Mouse (Mus musculus) MEL (cell line): ENCODE data around the gene Xpo4. TPM values are rescaled to one million over a fixed set of nuclear protein-coding genes. Genes with fewer than 3 reads are reported as not detected.

Experiments
- DNase-seq: peaks from one replicate; pipeline ENCODE4 v3.0.0; 2011; ENCODE audit warnings: low read depth, low spot score
- H3K27ac ChIP-seq: 2 replicates; pipeline ENCODE4 v1.5.1; 2012; ENCODE audit warnings: low read depth, mild to moderate bottlenecking, control low read depth, low read length, moderate library complexity; ENCODE audit not compliant: control insufficient read depth
- H3K27me3 ChIP-seq, 2 experiments: fragments of 150-350 bp in 1 of 2; sonication (generic) in 1 of 2; 2 replicates each; pipeline ENCODE4 v1.6.1; 2012; ENCODE audit warnings: low read length in 2 of 2, mild to moderate bottlenecking in 2 of 2, improper control_type of control experiment in 1 of 2, moderate library complexity in 1 of 2; ENCODE audit not compliant: insufficient read depth in 2 of 2, control insufficient read depth in 1 of 2
- H3K36me3 ChIP-seq, 2 experiments: 2 replicates each; pipeline ENCODE4 v1.6.1; 2012 to 2014; ENCODE audit warnings: low read length in 2 of 2, improper control_type of control experiment in 1 of 2, inconsistent platforms in 1 of 2, mild to moderate bottlenecking in 1 of 2; ENCODE audit not compliant: insufficient read depth in 2 of 2, control insufficient read depth in 1 of 2
- H3K4me1 ChIP-seq, 2 experiments: fragments of 150-350 bp in 1 of 2; sonication (generic) in 1 of 2; 2 replicates each; pipeline ENCODE4 v1.6.1; 2012; ENCODE audit warnings: low read length in 2 of 2, improper control_type of control experiment in 1 of 2, mild to moderate bottlenecking in 1 of 2; ENCODE audit not compliant: insufficient read depth in 2 of 2, control insufficient read depth in 1 of 2
- H3K4me3 ChIP-seq, 2 experiments: fragments of 150-350 bp in 1 of 2; sonication (generic) in 1 of 2; 2 replicates each; pipeline ENCODE4 v1.5.1; 2012; ENCODE audit warnings: low read depth in 2 of 2, low read length in 2 of 2, mild to moderate bottlenecking in 2 of 2, moderate library complexity in 2 of 2, control low read depth in 1 of 2, improper control_type of control experiment in 1 of 2; ENCODE audit not compliant: control insufficient read depth in 1 of 2, insufficient read depth in 1 of 2
- H3K79me2 ChIP-seq: 2 replicates; pipeline ENCODE4 v1.6.1; 2012; ENCODE audit warnings: mild to moderate bottlenecking, low read length, moderate library complexity; ENCODE audit not compliant: control insufficient read depth, poor library complexity, insufficient read depth
- H3K9ac ChIP-seq: 2 replicates; pipeline ENCODE4 v1.6.1; 2012; ENCODE audit warnings: low read depth, mild to moderate bottlenecking, control low read depth, low read length, moderate library complexity; ENCODE audit not compliant: control insufficient read depth, poor library complexity, severe bottlenecking
- H3K9me3 ChIP-seq: fragments of 150-350 bp; sonication (generic); replicated peaks from 2 replicates; pipeline ENCODE4 v1.6.1; 2012; ENCODE audit warnings: mild to moderate bottlenecking, low read length, improper control_type of control experiment, moderate library complexity; ENCODE audit not compliant: insufficient read depth
- BHLHE40 ChIP-seq: IDR thresholded peaks from 2 replicates; pipeline ENCODE4 v1.6.1; 2012; ENCODE audit warnings: low read depth, mild to moderate bottlenecking, inconsistent platforms, low read length, improper control_type of control experiment, borderline replicate concordance
- CHD1 ChIP-seq: IDR thresholded peaks from 2 replicates; pipeline ENCODE4 v1.6.1; 2012; ENCODE audit warnings: low read depth, mild to moderate bottlenecking, inconsistent platforms, low read length, improper control_type of control experiment
- CTCF ChIP-seq, 3 experiments: IDR thresholded peaks in 2 of 3; conservative IDR thresholded peaks in 1 of 3; 2 replicates each; pipeline ENCODE4 v1.5.1; 2011 to 2012; ENCODE audit warnings: low read length in 3 of 3, low read depth in 2 of 3, mild to moderate bottlenecking in 2 of 3, improper control_type of control experiment in 1 of 3, inconsistent platforms in 1 of 3, mixed read lengths in 1 of 3, moderate library complexity in 1 of 3; ENCODE audit not compliant: control insufficient read depth in 1 of 3, insufficient read depth in 1 of 3, poor library complexity in 1 of 3, severe bottlenecking in 1 of 3
- E2F4 ChIP-seq: IDR thresholded peaks from 2 replicates; pipeline ENCODE4 v1.6.1; 2011; ENCODE audit warnings: low read depth, low read length, improper control_type of control experiment, borderline replicate concordance
- EP300 ChIP-seq, 2 experiments: IDR thresholded peaks; 2 replicates each; pipeline ENCODE4 v1.6.1; 2011; ENCODE audit warnings: improper control_type of control experiment in 2 of 2, low read length in 2 of 2, low read depth in 1 of 2, mild to moderate bottlenecking in 1 of 2
- ETS1 ChIP-seq: IDR thresholded peaks from 2 replicates; pipeline ENCODE4 v1.6.1; 2012; ENCODE audit warnings: low read depth, mild to moderate bottlenecking, inconsistent platforms, low read length, improper control_type of control experiment, moderate library complexity
- GABPA ChIP-seq: IDR thresholded peaks from 2 replicates; pipeline ENCODE4 v1.6.1; 2012; ENCODE audit warnings: low read depth, mild to moderate bottlenecking, inconsistent platforms, low read length, improper control_type of control experiment, moderate library complexity
- GATA1 ChIP-seq: IDR thresholded peaks from 2 replicates; pipeline ENCODE4 v1.6.1; 2011; ENCODE audit warnings: low read depth, low read length, improper control_type of control experiment
- JUND ChIP-seq: IDR thresholded peaks from 2 replicates; pipeline ENCODE4 v1.6.1; 2011; ENCODE audit warnings: low read depth, mild to moderate bottlenecking, improper control_type of control experiment, low read length
- KAT2A ChIP-seq: conservative IDR thresholded peaks from 2 replicates; pipeline ENCODE4 v1.6.1; 2012; ENCODE audit warnings: low read depth, low read length, improper control_type of control experiment, inconsistent platforms
- MAFK ChIP-seq: IDR thresholded peaks from 2 replicates; pipeline ENCODE4 v1.6.1; 2011; ENCODE audit warnings: low read depth, mild to moderate bottlenecking, low read length, improper control_type of control experiment, borderline replicate concordance
- MYB ChIP-seq: IDR thresholded peaks from 2 replicates; pipeline ENCODE4 v1.6.1; 2011; ENCODE audit warnings: mild to moderate bottlenecking, low read depth, low read length, improper control_type of control experiment
- MYC ChIP-seq: IDR thresholded peaks from 2 replicates; pipeline ENCODE4 v1.6.1; 2011; ENCODE audit warnings: low read depth, mild to moderate bottlenecking, low read length, improper control_type of control experiment, moderate library complexity
- NELFE ChIP-seq: IDR thresholded peaks from 2 replicates; pipeline ENCODE4 v1.6.1; 2011; ENCODE audit warnings: low read depth, low read length, improper control_type of control experiment
- NRF1 ChIP-seq: IDR thresholded peaks from 2 replicates; pipeline ENCODE4 v1.6.1; 2014; ENCODE audit warnings: low read depth, mild to moderate bottlenecking, inconsistent platforms, low read length, improper control_type of control experiment, moderate library complexity; ENCODE audit not compliant: poor library complexity, insufficient read depth, severe bottlenecking
- POLR2A ChIP-seq, 2 experiments: IDR thresholded peaks; 2 replicates each; pipeline ENCODE4 v1.6.1; 2011 to 2012; ENCODE audit warnings: low read length in 2 of 2, mild to moderate bottlenecking in 2 of 2, control low read depth in 1 of 2, improper control_type of control experiment in 1 of 2, low read depth in 1 of 2, moderate library complexity in 1 of 2; ENCODE audit not compliant: control insufficient read depth in 1 of 2, insufficient read depth in 1 of 2, poor library complexity in 1 of 2
- POLR2AphosphoS2 ChIP-seq: IDR thresholded peaks from 2 replicates; pipeline ENCODE4 v1.6.1; 2011; ENCODE audit warnings: low read length, improper control_type of control experiment
- POLR2AphosphoS5 ChIP-seq: IDR thresholded peaks from 2 replicates; pipeline ENCODE4 v1.6.1; 2012; ENCODE audit warnings: low read depth, borderline replicate concordance, mild to moderate bottlenecking, inconsistent platforms, low read length, moderate library complexity, mixed read lengths
- RAD21 ChIP-seq: IDR thresholded peaks from 2 replicates; pipeline ENCODE4 v1.6.1; 2011; ENCODE audit warnings: mild to moderate bottlenecking, low read depth, low read length, improper control_type of control experiment
- SIN3A ChIP-seq: IDR thresholded peaks from 2 replicates; pipeline ENCODE4 v1.6.1; 2012; ENCODE audit warnings: low read length, improper control_type of control experiment, inconsistent platforms
- TBP ChIP-seq: IDR thresholded peaks from 2 replicates; pipeline ENCODE4 v1.8.0; 2011; ENCODE audit warnings: low read depth, low read length, improper control_type of control experiment
- UBTF ChIP-seq: IDR thresholded peaks from 2 replicates; pipeline ENCODE4 v1.6.1; 2012; ENCODE audit warnings: low read depth, mild to moderate bottlenecking, inconsistent platforms, low read length, improper control_type of control experiment, moderate library complexity, borderline replicate concordance; ENCODE audit not compliant: insufficient read depth
- USF1 ChIP-seq: IDR thresholded peaks from 2 replicates; pipeline ENCODE4 v1.6.1; 2014; ENCODE audit warnings: low read depth, mild to moderate bottlenecking, inconsistent platforms, low read length, improper control_type of control experiment, moderate library complexity
- USF2 ChIP-seq, 2 experiments: IDR thresholded peaks; 2 replicates each; pipeline ENCODE4 v1.6.1; 2011 to 2012; ENCODE audit warnings: improper control_type of control experiment in 2 of 2, low read length in 2 of 2, borderline replicate concordance in 1 of 2, inconsistent platforms in 1 of 2, low read depth in 1 of 2, mild to moderate bottlenecking in 1 of 2; ENCODE audit not compliant: insufficient read depth in 1 of 2
- ZKSCAN1 ChIP-seq: IDR thresholded peaks from 2 replicates; pipeline ENCODE4 v1.6.1; 2012; ENCODE audit warnings: low read depth, mild to moderate bottlenecking, inconsistent platforms, low read length, improper control_type of control experiment, moderate library complexity
- ZNF384 ChIP-seq: IDR thresholded peaks from 2 replicates; pipeline ENCODE4 v1.6.1; 2012; ENCODE audit warnings: low read depth, mild to moderate bottlenecking, inconsistent platforms, low read length, improper control_type of control experiment
- polyA plus RNA-seq, 2 experiments: library from polyadenylated mRNA; stranded (reverse) in 1 of 2; unstranded in 1 of 2; fragments of >175 nt in 1 of 2; fragments of >200 nt in 1 of 2; gene quantifications; 2 replicates each; pipeline versions ENCODE4 v1.2.1 to v1.2.4; 2012; ENCODE audit warnings: low replicate concordance in 2 of 2, low read depth in 1 of 2; ENCODE audit not compliant: insufficient read length in 2 of 2, insufficient read depth in 1 of 2, missing spikeins in 1 of 2
- total RNA-seq: library from RNA; depleted of rRNA; stranded (reverse); fragments of 300-350 nt; gene quantifications from 2 replicates; pipeline ENCODE4 v1.2.3, GENCODE M21; 2012

Gene Xpo4
- total and polyA plus RNA-seq, 3 experiments: 32.3 to 46.5 TPM; not detected in 1

GRCm38 (mm10) chr14:57699461-57699970, 34.3 kb upstream of the Xpo4 start:
- no peaks in the 10 kb centered on the region for H3K27me3 ChIP-seq
- no peaks in the 10 kb centered on the region for H3K4me1 ChIP-seq
- TF ChIP-seq CTCF (IDR thresholded peaks at IDR 0.05 in 2 of 3, conservative IDR thresholded peaks at IDR 0.05 in 1 of 3; ENCODE audit: control insufficient read depth in 1 of 3, insufficient read depth in 1 of 3, low read depth in 2 of 3, low read length in 3 of 3, poor library complexity in 1 of 3, severe bottlenecking in 1 of 3): no peak
- no peak for TF ChIP-seq MYB
- TF ChIP-seq TBP: no peak
- no peak for TF ChIP-seq USF1
- no peak for TF ChIP-seq GABPA
- TF ChIP-seq BHLHE40: no peak
- no peak for TF ChIP-seq NRF1
- no peak for TF ChIP-seq ZNF384
- no peak for TF ChIP-seq EP300 (IDR thresholded peaks at IDR 0.05; ENCODE audit: low read depth in 1 of 2, low read length in 2 of 2)
- no peak for TF ChIP-seq POLR2A (IDR thresholded peaks at IDR 0.05; ENCODE audit: control insufficient read depth in 1 of 2, insufficient read depth in 1 of 2, low read depth in 1 of 2, low read length in 2 of 2, poor library complexity in 1 of 2)
- TF ChIP-seq CHD1: no peak
- no peak for TF ChIP-seq RAD21
- no peak for TF ChIP-seq POLR2AphosphoS5
- TF ChIP-seq ETS1: no peak
- TF ChIP-seq POLR2AphosphoS2: no peak
- no peak overlapping the region for H3K4me3 ChIP-seq
- no peaks in the 10 kb centered on the region for H3K36me3 ChIP-seq
- no peak overlapping the region for H3K27ac ChIP-seq
- H3K9me3 ChIP-seq: no peaks in the 10 kb centered on the region
- no peak overlapping the region for H3K9ac ChIP-seq
- DNase-seq: no peak
- H3K79me2 ChIP-seq: no peaks in the 10 kb centered on the region

- no peaks in the 10 kb centered on the region for H3K79me2 ChIP-seq
- no peak for DNase-seq
- no peak overlapping the region for H3K27ac ChIP-seq
- H3K9ac ChIP-seq: no peak overlapping the region
- H3K4me1 ChIP-seq: no peaks in the 10 kb centered on the region
- no peaks in the 10 kb centered on the region for H3K36me3 ChIP-seq
- H3K4me3 ChIP-seq: no peak overlapping the region
- H3K9me3 ChIP-seq: no peaks in the 10 kb centered on the region
- H3K27me3 ChIP-seq: no peaks in the 10 kb centered on the region
- TF ChIP-seq TBP (no peak), GATA1 (no peak), ZKSCAN1 (no peak), JUND (no peak), NRF1 (no peak), SIN3A (no peak), MAFK (no peak), NELFE (no peak), UBTF (no peak), E2F4 (no peak), CTCF (IDR thresholded peaks at IDR 0.05 in 2 of 3, conservative IDR thresholded peaks at IDR 0.05 in 1 of 3; ENCODE audit: control insufficient read depth in 1 of 3, insufficient read depth in 1 of 3, low read depth in 2 of 3, low read length in 3 of 3, poor library complexity in 1 of 3, severe bottlenecking in 1 of 3) (no peak), ZNF384 (no peak), POLR2A (IDR thresholded peaks at IDR 0.05; ENCODE audit: control insufficient read depth in 1 of 2, insufficient read depth in 1 of 2, low read depth in 1 of 2, low read length in 2 of 2, poor library complexity in 1 of 2) (no peak), MYC (no peak), GABPA (no peak), USF2 (IDR thresholded peaks at IDR 0.05; ENCODE audit: borderline replicate concordance in 1 of 2, insufficient read depth in 1 of 2, low read depth in 1 of 2, low read length in 2 of 2) (no peak), EP300 (IDR thresholded peaks at IDR 0.05; ENCODE audit: low read depth in 1 of 2, low read length in 2 of 2) (no peak), CHD1 (no peak), KAT2A (no peak)
Measured at GRCm38 (mm10) chr14:57699016-57699415, 33.8 kb upstream of the Xpo4 start.
